Mouse (Mus musculus) midbrain, embryonic 15.5 days (tissue): ENCODE measurements around the gene Sgtb. TPM values are rescaled to one million over a fixed set of nuclear protein-coding genes. Genes with fewer than 3 reads are reported as not detected.

Experiments used
- ATAC-seq: fragments of 200-750 bp; cut with Nextera tagmentation; replicated peaks from 2 replicates; pipeline ENCODE4 v1.8.0; 2017; ENCODE audit warnings: moderate TSS enrichment
- H3K27ac ChIP-seq: fragments of 300-500 bp; sonication (generic); 2 replicates; pipeline ENCODE4 v1.5.1; 2015; ENCODE audit warnings: mild to moderate bottlenecking, inconsistent platforms
- H3K27me3 ChIP-seq: fragments of 300-500 bp; sonication (generic); replicated peaks from 2 replicates; pipeline ENCODE4 v1.6.1; 2015; ENCODE audit warnings: inconsistent platforms
- H3K36me3 ChIP-seq: fragments of 300-500 bp; sonication (generic); replicated peaks from 2 replicates; pipeline ENCODE4 v1.6.1; 2015; ENCODE audit warnings: inconsistent platforms
- H3K4me1 ChIP-seq: fragments of 300-500 bp; sonication (generic); 2 replicates; pipeline ENCODE4 v1.6.1; 2015; ENCODE audit warnings: inconsistent platforms
- H3K4me2 ChIP-seq: fragments of 300-500 bp; sonication (generic); 2 replicates; pipeline ENCODE4 v1.6.1; 2015; ENCODE audit warnings: inconsistent platforms, mild to moderate bottlenecking, moderate library complexity
- H3K4me3 ChIP-seq: fragments of 300-500 bp; sonication (generic); 2 replicates; pipeline ENCODE4 v1.5.1; 2015; ENCODE audit warnings: mild to moderate bottlenecking, inconsistent platforms
- H3K9ac ChIP-seq: fragments of 300-500 bp; sonication (generic); 2 replicates; pipeline ENCODE4 v1.6.1; 2015; ENCODE audit warnings: mild to moderate bottlenecking, inconsistent platforms
- H3K9me3 ChIP-seq: fragments of 300-500 bp; sonication (generic); 2 replicates; pipeline ENCODE4 v1.6.1; 2016; ENCODE audit warnings: inconsistent platforms
- WGBS: fragments of 180-500 bp; shearing (Covaris S2); methylation state at CpG from one replicate; pipeline ENCODE4 v1.1.7; 2015; ENCODE audit warnings: mixed read lengths; 5-methylcytosine and 5-hydroxymethylcytosine counted together
- polyA plus RNA-seq: library from polyadenylated mRNA; unstranded; fragments of >200 nt; fragmentation: Nextera tagmentation; extraction: Ambion mirVana; gene quantifications from 2 replicates; pipeline ENCODE4 v1.2.1, GENCODE M21; 2015

Sgtb gene
- polyA plus RNA-seq, 1 experiment from 2014 or later, result 28.6 TPM

GRCm38 (mm10) chr13:104084600-104084999 is 24.9 kb upstream of the Sgtb start:
- no peak for ATAC-seq
- 89% methylated on average over 2 of the region's 2 CpGs for WGBS
- no peak overlapping the region for H3K4me3 ChIP-seq
- no peaks in the 10 kb centered on the region for H3K4me1 ChIP-seq
- no peak overlapping the region for H3K9ac ChIP-seq
- H3K9me3 ChIP-seq, result no peaks in the 10 kb centered on the region
- no peak overlapping the region for H3K4me2 ChIP-seq
- H3K27me3 ChIP-seq, result no peaks in the 10 kb centered on the region
- no peak overlapping the region for H3K27ac ChIP-seq
- H3K36me3 ChIP-seq, result no peaks in the 10 kb centered on the region

GRCm38 (mm10) chr13:104089387-104089786 is 20.2 kb upstream of the Sgtb start:
- 28% methylated on average over 1 of the region's 1 CpGs for WGBS

GRCm38 (mm10) chr13:104091734-104092133 is 17.8 kb upstream of the Sgtb start:
- Histone ChIP-seq H3K9ac (no peak overlapping the region), H3K27ac (no peak overlapping the region), H3K27me3 (no peaks in the 10 kb centered on the region), H3K4me3 (no peak overlapping the region), H3K36me3 (no peaks in the 10 kb centered on the region), H3K9me3 (no peaks in the 10 kb centered on the region), H3K4me2 (no peak overlapping the region), H3K4me1 (no peaks in the 10 kb centered on the region)
- ATAC-seq, result no peak
- whole genome bisulfite sequencing, result 19% methylated on average over 1 of the region's 1 CpGs

More at GRCm38 (mm10) chr13:104089387-104089786, 20.2 kb upstream of the Sgtb start:
- Histone ChIP-seq H3K9me3 (no peaks in the 10 kb centered on the region), H3K9ac (no peak overlapping the region), H3K4me2 (no peak overlapping the region), H3K4me3 (no peak overlapping the region), H3K27me3 (no peaks in the 10 kb centered on the region), H3K4me1 (no peaks in the 10 kb centered on the region), H3K27ac (no peak overlapping the region), H3K36me3 (no peaks in the 10 kb centered on the region)
- ATAC-seq, result 0 out of 2 replicates have a peak, but pooled peaks have one; percentile 49

- Histone ChIP-seq H3K9ac (no peak overlapping the region), H3K4me3 (no peak overlapping the region), H3K9me3 (no peaks in the 10 kb centered on the region), H3K4me1 (no peaks in the 10 kb centered on the region), H3K27me3 (no peaks in the 10 kb centered on the region), H3K4me2 (no peak overlapping the region), H3K27ac (no peak overlapping the region), H3K36me3 (no peaks in the 10 kb centered on the region)
- WGBS, result 86% methylated on average over 11 of the region's 11 CpGs
- ATAC-seq, result peak; percentile 49; the same call in 1 of the 2 replicates
These were observed 14.8 kb upstream of the Sgtb start for GRCm38 (mm10) chr13:104094531-104095385.

GRCm38 (mm10) chr13:104095955-104096354 is 13.6 kb upstream of the Sgtb start:
- Histone ChIP-seq H3K9me3 (no peaks in the 10 kb centered on the region), H3K9ac (no peak overlapping the region), H3K27me3 (no peaks in the 10 kb centered on the region), H3K4me2 (no peak overlapping the region), H3K36me3 (no peaks in the 10 kb centered on the region), H3K4me3 (no peak overlapping the region), H3K27ac (no peak overlapping the region), H3K4me1 (no peaks in the 10 kb centered on the region)
- no peak for ATAC-seq
- 47% methylated on average over 7 of the region's 7 CpGs for WGBS

- Histone ChIP-seq H3K4me2 (no peak overlapping the region), H3K4me3 (no peak overlapping the region), H3K27ac (no peak overlapping the region), H3K9me3 (no peaks in the 10 kb centered on the region), H3K36me3 (no peaks in the 10 kb centered on the region), H3K9ac (no peak overlapping the region), H3K27me3 (no peaks in the 10 kb centered on the region), H3K4me1 (no peaks in the 10 kb centered on the region)
- no peak for ATAC-seq
- WGBS, result 94% methylated on average over 7 of the region's 7 CpGs
These were observed 12.4 kb upstream of the Sgtb start for GRCm38 (mm10) chr13:104097190-104097589.

GRCm38 (mm10) chr13:104100416-104100815 is 9.1 kb upstream of the Sgtb start:
- Histone ChIP-seq H3K9ac (no peak overlapping the region), H3K4me1 (no peaks in the 10 kb centered on the region), H3K4me3 (no peak overlapping the region), H3K9me3 (no peaks in the 10 kb centered on the region), H3K27me3 (no peaks in the 10 kb centered on the region), H3K4me2 (no peak overlapping the region), H3K27ac (no peak overlapping the region), H3K36me3 (no peaks in the 10 kb centered on the region)
- no peak for ATAC-seq
- 91% methylated on average over 4 of the region's 4 CpGs for WGBS

- 86% methylated on average over 5 of the region's 5 CpGs for WGBS
- no peaks in the 10 kb centered on the region for H3K4me1 ChIP-seq
- H3K9me3 ChIP-seq, result no peaks in the 10 kb centered on the region
- no peak overlapping the region for H3K27ac ChIP-seq
- H3K4me3 ChIP-seq, result no peak overlapping the region
- H3K4me2 ChIP-seq, result no peak overlapping the region
- H3K27me3 ChIP-seq, result no peaks in the 10 kb centered on the region
- H3K36me3 ChIP-seq, result no peaks in the 10 kb centered on the region
- ATAC-seq, result no peak
- H3K9ac ChIP-seq, result no peak overlapping the region
These were observed 7.8 kb upstream of the Sgtb start for GRCm38 (mm10) chr13:104101606-104102235.

GRCm38 (mm10) chr13:104108651-104109287 is 772 bp upstream of the Sgtb start:
- Histone ChIP-seq H3K36me3 (no peaks in the 10 kb centered on the region), H3K4me1 (peaks cover 29% of the 10 kb centered on the region), H3K4me2 (peak overlapping the region; percentile 84), H3K4me3 (peak overlapping the region; percentile 81), H3K27ac (peak overlapping the region; percentile 86), H3K27me3 (no peaks in the 10 kb centered on the region), H3K9me3 (no peaks in the 10 kb centered on the region), H3K9ac (peak overlapping the region; percentile 76)
- under 1% methylated on average over 24 of the region's 24 CpGs for WGBS
- peak; percentile 25; the same call in 1 of the 2 replicates for ATAC-seq

GRCm38 (mm10) chr13:104109816-104110521 is 428 bp downstream of the Sgtb start:
- Histone ChIP-seq H3K4me3 (peak overlapping the region; percentile 81), H3K27ac (peak overlapping the region; percentile 86), H3K36me3 (no peaks in the 10 kb centered on the region), H3K4me2 (peak overlapping the region; percentile 84), H3K9ac (peak overlapping the region; percentile 69), H3K4me1 (peaks cover 29% of the 10 kb centered on the region), H3K9me3 (no peaks in the 10 kb centered on the region), H3K27me3 (no peaks in the 10 kb centered on the region)
- WGBS, result under 1% methylated on average over 38 of the region's 38 CpGs
- ATAC-seq, result peak; percentile 85

GRCm38 (mm10) chr13:104110526-104110925 is 985 bp downstream of the Sgtb start:
- Histone ChIP-seq H3K27me3 (no peaks in the 10 kb centered on the region), H3K27ac (peak overlapping the region; percentile 86), H3K9me3 (no peaks in the 10 kb centered on the region), H3K4me3 (peak overlapping the region; percentile 81), H3K9ac (peak overlapping the region; percentile 69), H3K36me3 (no peaks in the 10 kb centered on the region), H3K4me1 (peaks cover 29% of the 10 kb centered on the region), H3K4me2 (peak overlapping the region; percentile 84)
- ATAC-seq, result no peak
- 22% methylated on average over 7 of the region's 7 CpGs for WGBS
